Mouse (Mus musculus) small intestine, adult 2 months (tissue): ENCODE measurements around the gene Mrpl34.

Source experiments
- CTCF ChIP-seq: fragments of 200-500 bp; IDR thresholded peaks from 2 replicates; pipeline ENCODE4 v1.5.1; 2012; ENCODE audit warnings: low read depth, mild to moderate bottlenecking, control low read depth, inconsistent platforms, low read length, moderate library complexity, mixed read lengths; ENCODE audit not compliant: insufficient replicate concordance, insufficient read length; ENCODE audit errors: extremely low read depth
- POLR2A ChIP-seq: fragments of 200-500 bp; IDR thresholded peaks from 2 replicates; pipeline ENCODE4 v1.6.1; 2012; ENCODE audit warnings: low read depth, mild to moderate bottlenecking, control low read depth, inconsistent platforms, low read length, moderate library complexity

DNA sequence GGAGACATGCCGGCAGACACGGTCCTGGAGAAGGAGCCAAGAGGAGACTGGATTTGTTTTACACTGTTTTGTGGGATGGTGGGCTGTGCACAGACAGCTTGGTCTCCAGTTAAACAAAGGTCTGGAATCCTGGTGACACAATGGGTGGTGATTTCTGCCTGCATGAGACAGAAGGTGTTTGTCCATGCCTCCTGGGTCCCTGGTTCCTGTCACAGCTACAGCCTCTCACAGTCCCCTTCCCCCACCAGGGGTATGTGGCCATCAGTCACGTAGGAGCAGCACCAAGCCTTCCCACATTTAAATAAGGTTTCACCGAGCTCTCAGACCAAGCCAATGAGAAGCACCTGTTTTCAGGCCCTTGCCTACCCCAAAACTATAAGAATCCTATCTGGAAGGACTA is 13.4 kb upstream of the Mrpl34 start:
- TF ChIP-seq CTCF = no peak
- TF ChIP-seq POLR2A = no peak
